In the genomic region with DNA sequence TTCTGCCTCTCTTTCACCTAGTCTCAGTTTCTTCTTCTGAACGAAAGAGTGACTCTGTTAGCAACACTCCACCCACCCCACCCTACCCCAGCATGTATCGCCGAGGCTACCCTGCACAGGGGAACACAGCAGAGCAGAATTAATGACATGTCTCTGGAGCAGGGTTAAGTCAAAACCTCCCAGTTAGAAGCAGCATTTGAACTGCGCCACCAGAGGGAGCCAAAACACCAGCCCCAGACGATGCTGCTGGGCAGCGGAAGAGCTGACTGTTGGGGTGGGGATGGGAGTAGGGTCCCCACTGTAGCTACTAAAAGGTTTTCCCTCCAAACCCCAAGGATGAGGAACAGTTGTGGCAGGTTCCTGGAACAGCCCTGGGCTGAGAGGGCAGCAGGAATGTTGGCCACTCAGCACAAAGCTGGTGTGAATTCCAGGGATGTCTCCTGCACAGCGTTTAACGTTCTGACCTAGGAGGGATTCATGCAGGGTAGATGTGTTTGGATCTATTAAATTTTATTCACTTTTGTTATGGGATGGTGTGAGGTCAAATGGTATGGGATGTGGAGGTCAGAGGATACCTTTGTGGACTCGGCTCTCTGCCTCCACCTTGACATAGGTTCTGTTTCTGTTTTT, we compare ENCODE assay signal across 9 mouse cellular contexts. TPM values are rescaled to one million over a fixed set of nuclear protein-coding genes. Genes with fewer than 3 reads are reported as not detected.
DNase-seq lines count a peak whose midpoint lies in the region; ATAC-seq lines count a peak whose summit lies in the region.
"Had no signal": no experiment of that assay in that cellular context is flagged by ENCODE, and none has a peak within 500 bp of the region (broad histone marks: within the 10 kb centered on the region; RNA-seq: fewer than 3 reads in every experiment).

No protein-coding gene starts in this region.

- no peak overlapping the region for H3K4me3 ChIP-seq in forebrain, embryonic 13.5 days
- H3K4me3 ChIP-seq in hindbrain, embryonic 14.5 days (replicated peaks; ENCODE audit: low read length) = no peak overlapping the region
- no peak overlapping the region for H3K4me3 ChIP-seq in midbrain, embryonic 10.5 days
- H3K4me3 ChIP-seq: myocyte had no signal

- peak; percentile 78 to 88 for DNase-seq in heart, adult 18-20 months
- DNase-seq in heart, postnatal 25 days (ENCODE audit: low spot score) = no peak
- peak; percentile 59 for DNase-seq in c-Kit-positive CD71-positive TER-119-positive erythroid progenitor cells, embryonic 14.5 days (ENCODE audit: low spot score)
- peak; percentile 82 for DNase-seq in hindbrain, embryonic 14.5 days (ENCODE audit: low spot score)
- DNase-seq in left cerebral cortex, postnatal 4 days = peak; percentile 84
- DNase-seq in midbrain, embryonic 10.5 days (ENCODE audit: low spot score) = peak; percentile 82
- peak; percentile 62 to 86 for DNase-seq in spleen, postnatal 10 days (ENCODE audit: low spot score in 2 of 2)

- no peaks in the 10 kb centered on the region for H3K36me3 ChIP-seq in forebrain, embryonic 13.5 days (ENCODE audit: poor library complexity, severe bottlenecking)
- H3K36me3 ChIP-seq in hindbrain, embryonic 14.5 days (replicated peaks; ENCODE audit: control insufficient read depth, insufficient read depth) = no peaks in the 10 kb centered on the region
- H3K36me3 ChIP-seq in midbrain, embryonic 10.5 days = no peaks in the 10 kb centered on the region

- H3K27ac ChIP-seq in forebrain, embryonic 13.5 days = no peak overlapping the region
- H3K27ac ChIP-seq in hindbrain, embryonic 14.5 days = no peak overlapping the region
- H3K27ac ChIP-seq in midbrain, embryonic 10.5 days (replicated peaks) = no peak overlapping the region

- intact Hi-C loops in heart, postnatal 25 days (cut with DNase I) = loop anchor here (1.0 to 5.0 kb wide), 4 partner anchors 32 to 122 kb away; no protein-coding TSS in a partner anchor
- intact Hi-C loops in left cerebral cortex, postnatal 4 days (cut with DNase I) = loop anchor here (10.0 kb wide), 1 partner anchor 90 kb away; a partner anchor contains a TSS

- no peak overlapping the region; the same call in 1 of the 2 replicates for H3K9ac ChIP-seq in forebrain, embryonic 13.5 days
- no peak overlapping the region for H3K9ac ChIP-seq in hindbrain, embryonic 14.5 days

- no peaks in the 10 kb centered on the region for H3K4me1 ChIP-seq in forebrain, embryonic 13.5 days
- H3K4me1 ChIP-seq in hindbrain, embryonic 14.5 days (replicated peaks; ENCODE audit: control insufficient read depth, insufficient read depth, low read length) = no peaks in the 10 kb centered on the region
- H3K4me1 ChIP-seq in midbrain, embryonic 10.5 days = peaks cover under 1% of the 10 kb centered on the region; the same call in 1 of the 2 replicates

- ATAC-seq in forebrain, embryonic 13.5 days = peak; percentile 77
- peak; percentile 56 for ATAC-seq in hindbrain, embryonic 14.5 days (ENCODE audit: low FRiP score)

- 0 out of 2 replicates have a peak, but pooled peaks cover 3% of the 10 kb centered on the region for H3K27me3 ChIP-seq in forebrain, embryonic 13.5 days
- no peaks in the 10 kb centered on the region for H3K27me3 ChIP-seq in hindbrain, embryonic 14.5 days (ENCODE audit: control insufficient read depth, insufficient read depth, low read length)
- H3K27me3 ChIP-seq in midbrain, embryonic 10.5 days (ENCODE audit: low read depth, poor library complexity, severe bottlenecking) = peaks cover 8% of the 10 kb centered on the region; the same call in 1 of the 2 replicates

- H3K9me3 ChIP-seq in forebrain, embryonic 13.5 days (replicated peaks) = no peaks in the 10 kb centered on the region
- no peaks in the 10 kb centered on the region for H3K9me3 ChIP-seq in hindbrain, embryonic 14.5 days (ENCODE audit: control insufficient read depth, low read length)
- H3K9me3 ChIP-seq in midbrain, embryonic 10.5 days (replicated peaks) = no peaks in the 10 kb centered on the region; the same call in 1 of the 2 replicates

- WGBS in forebrain, embryonic 13.5 days = 28% methylated on average over 9 of the region's 9 CpGs
- 24% methylated on average over 9 of the region's 9 CpGs for WGBS in hindbrain, embryonic 14.5 days
- 26% methylated on average over 9 of the region's 9 CpGs for WGBS in midbrain, embryonic 10.5 days

- H3K4me2 ChIP-seq in forebrain, embryonic 13.5 days = no peak overlapping the region
- H3K4me2 ChIP-seq in hindbrain, embryonic 14.5 days (replicated peaks) = no peak overlapping the region

RNA-seq across cellular contexts. Expression of a gene that starts 14.1 kb away (rescaled TPM):
- under 1 TPM; 0.42 to 0.67 TPM for total RNA-seq in heart, adult 18-20 months (2021)
- under 1 TPM; 0.59 to 0.70 TPM for total RNA-seq in heart, postnatal 25 days (2021)
- 0.71 and 1.1 TPM in 2 replicates for polyA plus RNA-seq in forebrain, embryonic 13.5 days (2015; fragmentation: Nextera tagmentation; extraction: Ambion mirVana)
- polyA plus RNA-seq in hindbrain, embryonic 14.5 days (2014; fragmentation: Nextera tagmentation; extraction: Ambion mirVana) = 0.08 and 0.74 TPM in 2 replicates
- total RNA-seq in left cerebral cortex, postnatal 4 days (2021) = under 1 TPM; 0.46 to 0.76 TPM
- polyA plus RNA-seq in midbrain, embryonic 10.5 days (2016; fragmentation: Nextera tagmentation; extraction: Ambion mirVana) = 0.46 and 0.67 TPM in 2 replicates

RNA-seq across cellular contexts. Expression of a gene that starts 19.3 kb away (rescaled TPM):
- 10 to 100 TPM; 35.8 to 39.9 TPM for total RNA-seq in heart, adult 18-20 months (2021)
- total RNA-seq in heart, postnatal 25 days (2021) = 10 to 100 TPM; 54.6 to 59.3 TPM
- 148 and 171 TPM in 2 replicates for polyA plus RNA-seq in forebrain, embryonic 13.5 days (2015; fragmentation: Nextera tagmentation; extraction: Ambion mirVana)
- polyA plus RNA-seq in hindbrain, embryonic 14.5 days (2014; fragmentation: Nextera tagmentation; extraction: Ambion mirVana) = 59.5 and 62.6 TPM in 2 replicates
- total RNA-seq in left cerebral cortex, postnatal 4 days (2021) = 10 to 100 TPM; 91.7 to 92.7 TPM
- 296 and 334 TPM in 2 replicates for polyA plus RNA-seq in midbrain, embryonic 10.5 days (2016; fragmentation: Nextera tagmentation; extraction: Ambion mirVana)

RNA-seq across cellular contexts. Expression of a gene that starts 39.4 kb away (rescaled TPM):
- total RNA-seq in heart, adult 18-20 months (2021) = not detected
- under 1 TPM in 1 of 2 experiments, not detected in 1; 0.44 TPM for total RNA-seq in heart, postnatal 25 days (2021)
- 12.8 and 15.9 TPM in 2 replicates for polyA plus RNA-seq in forebrain, embryonic 13.5 days (2015; fragmentation: Nextera tagmentation; extraction: Ambion mirVana)
- 10.1 and 12.8 TPM in 2 replicates for polyA plus RNA-seq in hindbrain, embryonic 14.5 days (2014; fragmentation: Nextera tagmentation; extraction: Ambion mirVana)
- total RNA-seq in left cerebral cortex, postnatal 4 days (2021) = 1 to 10 TPM; 6.9 to 7.0 TPM
- 8.0 and 13.5 TPM in 2 replicates for polyA plus RNA-seq in midbrain, embryonic 10.5 days (2016; fragmentation: Nextera tagmentation; extraction: Ambion mirVana)

RNA-seq across cellular contexts. Expression of a gene that starts 39.5 kb away (rescaled TPM):
- total RNA-seq in heart, adult 18-20 months (2021) = under 1 TPM; 0.12 to 0.18 TPM
- not detected for total RNA-seq in heart, postnatal 25 days (2021)
- polyA plus RNA-seq in forebrain, embryonic 13.5 days (2015; fragmentation: Nextera tagmentation; extraction: Ambion mirVana) = 290 and 308 TPM in 2 replicates
- polyA plus RNA-seq in hindbrain, embryonic 14.5 days (2014; fragmentation: Nextera tagmentation; extraction: Ambion mirVana) = 288 and 294 TPM in 2 replicates
- 100 to 1,000 TPM; 277 to 305 TPM for total RNA-seq in left cerebral cortex, postnatal 4 days (2021)
- polyA plus RNA-seq in midbrain, embryonic 10.5 days (2016; fragmentation: Nextera tagmentation; extraction: Ambion mirVana) = 110 and 169 TPM in 2 replicates

RNA-seq across cellular contexts. Expression of a gene that starts 41.5 kb away (rescaled TPM):
- total RNA-seq in heart, adult 18-20 months (2021) = 10 to 100 TPM; 44.3 to 45.7 TPM
- total RNA-seq in heart, postnatal 25 days (2021) = 10 to 100 TPM; 70.3 to 77.3 TPM
- polyA plus RNA-seq in forebrain, embryonic 13.5 days (2015; fragmentation: Nextera tagmentation; extraction: Ambion mirVana) = 214 and 234 TPM in 2 replicates
- polyA plus RNA-seq in hindbrain, embryonic 14.5 days (2014; fragmentation: Nextera tagmentation; extraction: Ambion mirVana) = 240 and 247 TPM in 2 replicates
- total RNA-seq in left cerebral cortex, postnatal 4 days (2021) = 100 to 1,000 TPM; 404 to 409 TPM
- 130 and 153 TPM in 2 replicates for polyA plus RNA-seq in midbrain, embryonic 10.5 days (2016; fragmentation: Nextera tagmentation; extraction: Ambion mirVana)

Comparison
In these comparisons a context has a peak if more than half of its experiments do, and no peak if none do; other contexts are left out.
1. RNA of a gene that starts 39.4 kb away (total RNA-seq): 6.9 to 7.0 TPM in left cerebral cortex, postnatal 4 days; 0.44 TPM in heart, postnatal 25 days and not detected in heart, adult 18-20 months; every median in the first group is over 4 times any median in the second.